Mouse (Mus musculus) forebrain, embryonic 13.5 days (tissue): Measurements from ENCODE around the gene Arpc2. TPM values are rescaled to one million over a fixed set of nuclear protein-coding genes. Genes with fewer than 3 reads are reported as not detected.

Experiments
- ATAC-seq: fragments of 200-750 bp; cut with Nextera tagmentation; 2 replicates; pipeline ENCODE4 v1.8.0; 2017
- H3K27ac ChIP-seq: fragments of 300-500 bp; sonication (generic); 2 replicates; pipeline ENCODE4 v1.5.1; 2015; ENCODE audit warnings: inconsistent platforms, mild to moderate bottlenecking, moderate library complexity
- H3K27me3 ChIP-seq: fragments of 300-500 bp; sonication (generic); 2 replicates; pipeline ENCODE4 v1.6.1; 2015; ENCODE audit warnings: mild to moderate bottlenecking, inconsistent platforms
- H3K36me3 ChIP-seq: fragments of 300-500 bp; sonication (generic); 2 replicates; pipeline ENCODE4 v1.6.1; 2015; ENCODE audit warnings: mild to moderate bottlenecking, inconsistent platforms; ENCODE audit not compliant: poor library complexity, severe bottlenecking
- H3K4me1 ChIP-seq: fragments of 300-500 bp; sonication (generic); 2 replicates; pipeline ENCODE4 v1.6.1; 2015; ENCODE audit warnings: inconsistent platforms
- H3K4me2 ChIP-seq: fragments of 300-500 bp; sonication (generic); 2 replicates; pipeline ENCODE4 v1.6.1; 2015; ENCODE audit warnings: inconsistent platforms, mild to moderate bottlenecking, moderate library complexity
- H3K4me3 ChIP-seq: fragments of 300-500 bp; sonication (generic); 2 replicates; pipeline ENCODE4 v1.5.1; 2015; ENCODE audit warnings: mild to moderate bottlenecking, inconsistent platforms
- H3K9ac ChIP-seq: fragments of 300-500 bp; sonication (generic); 2 replicates; pipeline ENCODE4 v1.6.1; 2015; ENCODE audit warnings: mild to moderate bottlenecking, inconsistent platforms
- H3K9me3 ChIP-seq: fragments of 300-500 bp; sonication (generic); replicated peaks from 2 replicates; pipeline ENCODE4 v1.6.1; 2016; ENCODE audit warnings: inconsistent platforms
- WGBS: fragments of 180-500 bp; shearing (Covaris S2); methylation state at CpG from one replicate; pipeline ENCODE4 v1.1.7; 2015; 5-methylcytosine and 5-hydroxymethylcytosine counted together
- polyA plus RNA-seq: library from polyadenylated mRNA; unstranded; fragments of >200 nt; fragmentation: Nextera tagmentation; extraction: Ambion mirVana; gene quantifications from 2 replicates; pipeline ENCODE4 v1.2.1, GENCODE M21; 2015

Gene Arpc2
- polyA plus RNA-seq, 1 experiment from 2014 or later: 367 TPM

DNA sequence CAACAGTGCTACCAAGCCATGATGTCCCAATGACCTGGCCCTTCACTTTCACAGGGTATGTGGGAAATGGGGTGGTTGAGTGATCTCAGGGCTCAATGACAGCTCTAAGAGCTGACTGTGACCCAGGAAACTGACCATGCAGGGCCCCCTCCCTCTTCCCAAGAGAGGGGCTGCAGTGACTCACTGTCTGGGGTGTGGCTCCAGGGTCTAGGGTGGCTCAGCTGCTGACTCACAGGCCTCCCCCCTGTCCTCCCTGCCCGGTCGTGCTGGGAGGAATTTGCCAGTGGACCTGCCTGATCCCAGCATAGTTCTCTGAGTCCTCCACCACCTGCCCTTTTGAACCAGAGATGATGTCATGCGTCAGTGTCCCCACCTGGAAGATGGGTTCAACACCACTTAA, 61.4 kb downstream of the Arpc2 start:
- WGBS: 80% methylated on average over 3 of the region's 3 CpGs
- Histone ChIP-seq H3K4me2 (no peak overlapping the region), H3K4me1 (peaks cover 19% of the 10 kb centered on the region), H3K36me3 (peaks cover 13% of the 10 kb centered on the region; the same call in 1 of the 2 replicates), H3K27ac (no peak overlapping the region; the same call in 1 of the 2 replicates), H3K9me3 (no peaks in the 10 kb centered on the region), H3K27me3 (no peaks in the 10 kb centered on the region), H3K9ac (no peak overlapping the region), H3K4me3 (no peak overlapping the region)
- ATAC-seq: no peak

DNA sequence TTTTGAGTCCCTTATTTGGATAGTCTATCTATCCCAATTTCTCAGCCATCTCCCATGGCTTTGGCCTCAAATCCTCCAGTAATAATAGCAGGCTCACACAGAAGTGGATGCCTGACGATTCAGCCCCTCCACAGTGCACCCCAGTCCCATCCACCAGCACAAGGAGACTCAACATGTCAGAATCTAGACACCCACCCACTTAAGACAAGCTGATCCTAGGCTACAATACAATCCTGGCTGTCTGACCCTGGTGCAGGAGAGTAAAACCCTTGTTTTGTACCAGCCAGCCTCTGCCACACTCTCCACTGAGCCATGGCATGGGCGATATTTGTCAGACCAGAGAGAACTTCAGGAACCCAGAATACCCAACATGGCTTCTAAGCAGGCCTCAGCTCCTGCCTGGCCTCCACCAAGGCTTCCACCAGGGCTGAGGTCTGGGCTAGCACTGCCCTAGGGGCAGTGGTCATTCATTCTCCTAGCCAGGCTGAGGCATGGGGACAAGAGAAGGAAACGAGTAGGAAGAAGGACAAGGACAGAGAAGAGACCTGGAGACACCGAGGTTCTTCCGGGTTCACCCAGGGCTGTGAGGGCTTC, 62.4 kb downstream of the Arpc2 start:
- no peak for ATAC-seq
- peaks cover 5% of the 10 kb centered on the region; the same call in 1 of the 2 replicates for H3K27me3 ChIP-seq
- no peaks in the 10 kb centered on the region for H3K9me3 ChIP-seq
- 88% methylated on average over 5 of the region's 5 CpGs for WGBS
- no peak overlapping the region for H3K4me3 ChIP-seq
- H3K4me1 ChIP-seq: peaks cover 19% of the 10 kb centered on the region
- no peak overlapping the region for H3K4me2 ChIP-seq
- no peak overlapping the region for H3K27ac ChIP-seq
- 0 out of 2 replicates have a peak, but pooled peaks cover 7% of the 10 kb centered on the region for H3K36me3 ChIP-seq
- H3K9ac ChIP-seq: no peak overlapping the region

DNA sequence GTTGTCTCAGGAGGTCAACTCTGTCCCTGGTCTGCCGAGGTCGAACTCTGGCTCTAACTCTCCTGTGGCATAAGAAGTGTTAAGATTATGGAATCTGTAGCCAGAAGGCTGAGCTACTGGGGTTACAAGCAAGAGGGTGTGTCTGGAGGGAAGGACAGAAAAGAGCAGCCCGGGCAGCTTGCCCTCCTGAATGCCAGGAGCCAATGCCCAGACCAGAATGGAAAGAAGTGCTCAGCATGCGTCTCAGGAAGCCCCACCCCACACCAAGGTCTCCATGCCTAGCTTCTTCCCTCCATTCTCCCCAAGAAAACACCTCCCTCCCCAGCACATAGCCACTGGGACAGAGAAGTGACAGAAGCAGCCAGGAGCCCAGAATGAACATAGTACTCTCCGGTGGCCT, 63.1 kb downstream of the Arpc2 start:
- no peak overlapping the region for H3K4me3 ChIP-seq
- H3K9ac ChIP-seq: no peak overlapping the region
- H3K4me1 ChIP-seq: peaks cover 27% of the 10 kb centered on the region
- 0 out of 2 replicates have a peak, but pooled peaks cover 7% of the 10 kb centered on the region for H3K36me3 ChIP-seq
- no peak for ATAC-seq
- H3K4me2 ChIP-seq: no peak overlapping the region
- no peaks in the 10 kb centered on the region for H3K9me3 ChIP-seq
- H3K27ac ChIP-seq: no peak overlapping the region
- 75% methylated on average over 5 of the region's 5 CpGs for WGBS
- H3K27me3 ChIP-seq: peaks cover 12% of the 10 kb centered on the region

DNA sequence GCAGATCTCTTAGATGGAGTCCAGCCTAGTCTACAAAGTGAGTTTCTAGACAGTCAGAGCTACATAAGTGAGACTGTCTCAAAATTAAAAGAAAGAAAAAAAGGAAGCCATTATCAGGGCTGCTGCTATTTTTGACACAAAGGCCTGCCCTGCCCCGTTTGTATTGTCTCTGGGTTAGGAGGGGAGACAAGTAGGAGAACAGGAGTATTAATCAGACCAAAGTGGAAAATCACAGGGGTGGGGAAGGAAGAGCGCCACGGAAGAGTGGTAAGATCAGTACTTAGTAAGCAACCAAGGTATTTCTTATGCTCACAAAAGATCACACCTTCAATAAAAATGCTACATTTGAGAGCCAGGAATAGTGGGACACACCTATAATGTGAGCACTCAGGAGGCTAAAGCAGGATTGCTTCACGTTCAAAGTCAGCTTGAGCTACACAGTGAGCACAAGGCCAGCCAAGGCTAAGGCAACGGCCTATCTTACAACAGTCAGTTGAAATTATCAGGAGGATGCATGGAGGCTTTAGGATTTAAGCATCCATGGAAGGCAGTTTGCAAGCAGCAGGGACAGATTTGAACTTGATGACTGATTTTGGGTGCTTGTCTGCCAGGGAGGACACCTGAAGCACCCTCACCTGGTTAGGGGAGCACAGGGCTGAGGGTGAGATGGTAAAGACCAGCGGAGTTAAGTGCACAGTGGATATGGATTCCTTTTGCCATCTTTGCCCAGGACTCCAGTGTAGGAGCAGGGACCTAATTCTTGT, 64.6 kb downstream of the Arpc2 start:
- Histone ChIP-seq H3K4me2 (no peak overlapping the region), H3K9me3 (no peaks in the 10 kb centered on the region), H3K27me3 (peaks cover 21% of the 10 kb centered on the region), H3K4me3 (no peak overlapping the region), H3K4me1 (peaks cover 25% of the 10 kb centered on the region), H3K9ac (no peak overlapping the region), H3K27ac (no peak overlapping the region), H3K36me3 (0 out of 2 replicates have a peak, but pooled peaks cover 7% of the 10 kb centered on the region)
- no peak for ATAC-seq
- WGBS: 83% methylated on average over 6 of the region's 6 CpGs

DNA sequence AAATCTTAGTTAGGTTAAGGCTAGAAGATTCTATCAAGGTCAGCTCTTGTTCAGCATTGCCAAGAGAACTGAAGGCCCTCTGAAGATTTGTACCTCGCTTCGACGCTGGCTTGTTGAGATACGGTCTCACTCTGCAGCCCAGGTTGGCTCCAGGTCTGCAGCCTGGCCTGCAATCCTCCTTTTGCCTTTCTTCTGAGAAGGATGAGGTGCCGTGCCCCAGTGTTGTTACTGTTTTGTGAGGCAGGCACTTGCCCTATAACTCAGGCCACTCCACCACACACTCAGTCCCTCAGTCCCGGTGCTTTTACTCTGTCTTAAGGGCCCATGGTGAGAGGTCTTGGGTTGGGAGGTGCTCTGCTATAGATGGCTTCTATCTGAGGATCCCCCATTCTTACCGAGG, 66.3 kb downstream of the Arpc2 start:
- no peak overlapping the region for H3K9ac ChIP-seq
- 89% methylated on average over 7 of the region's 7 CpGs for WGBS
- no peak for ATAC-seq

DNA sequence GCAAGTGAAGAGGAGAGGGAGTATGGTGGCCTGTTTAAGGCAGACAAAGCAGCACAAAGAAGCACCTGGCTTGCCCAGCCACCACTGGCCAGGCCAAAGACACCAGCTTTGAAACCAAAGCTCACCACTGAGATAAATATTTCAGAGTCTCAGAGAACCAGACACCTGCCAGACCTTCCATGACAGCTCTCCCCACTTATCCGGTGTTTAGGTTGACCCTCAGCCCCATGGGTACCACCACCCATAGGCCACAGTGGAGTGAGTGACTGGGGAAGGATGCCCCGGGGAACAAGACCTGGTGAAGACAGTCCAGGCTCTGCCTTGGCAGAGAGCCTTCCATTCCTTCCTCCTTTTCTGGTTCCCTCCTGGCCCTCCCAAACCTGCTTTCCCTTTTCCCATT, 67.0 kb downstream of the Arpc2 start:
- Histone ChIP-seq H3K27me3 (peaks cover 21% of the 10 kb centered on the region), H3K9ac (no peak overlapping the region), H3K4me3 (no peak overlapping the region), H3K9me3 (no peaks in the 10 kb centered on the region), H3K4me1 (peaks cover 12% of the 10 kb centered on the region), H3K36me3 (no peaks in the 10 kb centered on the region), H3K4me2 (no peak overlapping the region), H3K27ac (no peak overlapping the region)
- no peak for ATAC-seq
- 80% methylated on average over 2 of the region's 2 CpGs for WGBS

More for the DNA sequence above, 66.3 kb downstream of the Arpc2 start:
- Histone ChIP-seq H3K9me3 (no peaks in the 10 kb centered on the region), H3K27ac (no peak overlapping the region), H3K36me3 (no peaks in the 10 kb centered on the region), H3K4me1 (peaks cover 12% of the 10 kb centered on the region), H3K27me3 (peaks cover 21% of the 10 kb centered on the region), H3K4me3 (no peak overlapping the region), H3K4me2 (no peak overlapping the region)

DNA sequence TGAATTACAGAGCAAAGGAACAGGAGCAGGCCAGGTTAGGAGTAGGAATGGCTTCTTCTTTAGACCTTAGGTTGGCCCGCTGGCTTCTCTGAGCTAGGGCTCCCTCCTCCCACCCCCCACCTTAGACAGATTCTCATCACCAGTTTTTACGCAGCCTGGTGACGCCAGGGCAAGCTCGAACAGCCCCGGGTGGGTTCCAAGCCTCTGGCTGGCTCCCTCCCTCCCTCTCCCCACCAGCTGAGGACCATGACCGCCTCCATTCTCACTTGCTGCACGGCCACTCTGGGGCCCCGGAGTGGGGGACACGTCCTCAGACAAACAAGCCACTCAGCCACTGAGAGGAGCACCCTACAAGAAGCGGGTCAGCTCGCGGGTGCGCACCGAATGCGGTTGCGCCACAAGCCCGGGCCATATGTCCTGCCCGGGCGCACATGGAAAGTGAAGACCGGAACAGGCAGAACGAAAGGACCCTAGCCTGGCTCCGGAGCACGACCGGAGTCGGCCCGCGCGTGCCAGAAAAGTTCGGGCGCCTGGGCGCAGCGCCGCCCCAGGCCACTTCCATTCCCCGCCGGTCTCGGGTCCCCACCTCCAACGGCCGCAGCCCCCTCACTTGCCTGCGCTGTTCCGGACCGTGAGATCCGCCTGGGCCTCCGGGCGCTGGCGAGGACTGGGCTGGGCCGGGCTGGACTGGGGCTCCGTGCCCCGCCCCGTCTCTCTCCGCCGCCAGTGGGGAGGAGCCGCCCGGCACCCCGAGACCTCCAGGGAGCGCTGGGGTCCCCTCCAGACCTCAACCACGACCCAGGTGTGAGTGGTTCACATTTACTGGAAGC, 67.8 kb downstream of the Arpc2 start:
- WGBS: under 1% methylated on average over 53 of the region's 56 CpGs
- Histone ChIP-seq H3K4me2 (peak overlapping the region; percentile 69), H3K36me3 (no peaks in the 10 kb centered on the region), H3K27me3 (peaks cover 21% of the 10 kb centered on the region), H3K4me1 (peaks cover 12% of the 10 kb centered on the region), H3K9ac (peak overlapping the region; percentile 62), H3K4me3 (peak overlapping the region; percentile 46), H3K27ac (no peak overlapping the region), H3K9me3 (no peaks in the 10 kb centered on the region)
- ATAC-seq: peak; percentile 78

DNA sequence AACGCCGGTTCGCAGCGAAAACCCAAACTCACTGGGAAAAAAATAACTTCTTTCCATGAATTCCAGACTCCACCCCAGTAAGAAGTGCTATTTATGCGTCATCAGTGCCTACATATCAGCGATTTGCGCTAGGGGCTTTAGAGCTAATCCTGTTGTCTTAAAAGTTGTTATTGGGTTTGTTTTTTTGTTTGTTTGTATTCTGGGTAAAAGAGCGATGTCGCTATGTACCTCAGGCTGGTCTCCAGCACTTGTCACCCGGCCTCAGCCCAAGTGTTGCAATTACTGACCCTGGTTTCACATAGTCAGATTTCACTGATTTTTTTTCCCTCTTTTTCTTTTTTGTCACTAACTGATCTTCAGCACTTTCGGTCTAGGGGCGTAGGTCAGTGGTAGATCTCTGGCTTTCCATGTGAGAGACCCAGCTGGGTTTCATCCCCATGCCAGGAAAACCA, 68.5 kb downstream of the Arpc2 start:
- H3K4me1 ChIP-seq: peaks cover 12% of the 10 kb centered on the region
- WGBS: 12% methylated on average over 12 of the region's 12 CpGs
- no peaks in the 10 kb centered on the region for H3K36me3 ChIP-seq
- no peak for ATAC-seq
- H3K4me2 ChIP-seq: peak overlapping the region; percentile 69
- H3K27me3 ChIP-seq: peaks cover 21% of the 10 kb centered on the region
- peak overlapping the region; percentile 62; the same call in 1 of the 2 replicates for H3K9ac ChIP-seq
- no peaks in the 10 kb centered on the region for H3K9me3 ChIP-seq
- no peak overlapping the region for H3K27ac ChIP-seq
- peak overlapping the region; percentile 46 for H3K4me3 ChIP-seq

DNA sequence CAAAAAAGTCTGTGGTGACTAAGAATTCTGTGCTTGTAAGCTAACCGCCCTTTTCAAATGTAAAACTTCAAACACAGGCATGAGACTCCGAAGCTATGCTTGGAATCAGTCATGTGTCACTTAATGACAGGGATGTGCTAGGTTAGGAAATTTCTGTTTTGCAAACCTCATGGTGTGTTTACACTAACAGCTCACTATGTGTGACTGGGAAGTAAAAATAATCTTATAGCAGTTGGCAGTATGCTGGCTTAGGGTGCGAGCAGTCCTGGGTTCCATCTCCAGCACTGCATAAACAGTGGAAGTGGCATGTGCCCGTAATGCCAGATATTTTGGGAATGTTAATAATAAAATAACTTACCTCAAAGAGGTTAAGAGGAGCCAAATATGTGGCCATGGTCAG, 69.1 kb downstream of the Arpc2 start:
- Histone ChIP-seq H3K4me1 (peaks cover 12% of the 10 kb centered on the region), H3K4me2 (no peak overlapping the region)
- WGBS: 78% methylated on average over 4 of the region's 4 CpGs

DNA sequence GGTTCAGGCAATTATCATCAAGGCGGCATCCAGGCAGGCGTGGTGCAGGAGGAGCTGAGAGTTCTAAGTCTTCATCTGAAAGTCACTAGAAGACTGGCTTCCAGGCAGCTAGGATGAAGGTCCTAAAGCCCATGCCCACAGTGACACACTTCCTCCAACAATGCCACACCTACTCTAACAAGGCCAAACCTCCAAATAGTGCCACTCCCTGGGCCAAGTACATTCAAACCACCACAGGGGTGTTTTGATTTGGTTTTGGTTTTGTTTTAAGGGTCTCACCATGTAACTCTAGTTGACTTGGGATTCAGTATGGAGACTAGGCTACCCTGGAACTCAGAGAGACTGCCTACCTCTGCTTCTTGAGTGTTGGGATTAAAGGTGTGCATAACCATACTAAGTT, 69.6 kb downstream of the Arpc2 start, which contains the start of gene Tmbim1:
Tmbim1 (minus strand) TSS at position 101 of the 400 bp plus-strand sequence.
- Histone ChIP-seq H3K36me3 (no peaks in the 10 kb centered on the region), H3K27ac (no peak within 1 kb of the TSS), H3K4me2 (peak within 1 kb of the TSS; percentile 69), H3K27me3 (peaks cover 21% of the 10 kb centered on the region), H3K9ac (no peak within 1 kb of the TSS), H3K4me3 (0 out of 2 replicates have a peak within 1 kb of the TSS, but pooled peaks have one; percentile 46), H3K9me3 (no peaks in the 10 kb centered on the region), H3K4me1 (peaks cover 12% of the 10 kb centered on the region)
- no peak for ATAC-seq
- 84% methylated on average over 2 of the region's 2 CpGs for WGBS

More for the DNA sequence above, 69.1 kb downstream of the Arpc2 start:
- Histone ChIP-seq H3K9me3 (no peaks in the 10 kb centered on the region), H3K36me3 (no peaks in the 10 kb centered on the region), H3K9ac (no peak overlapping the region), H3K27ac (no peak overlapping the region), H3K4me3 (no peak overlapping the region), H3K27me3 (peaks cover 21% of the 10 kb centered on the region)
- no peak for ATAC-seq

DNA sequence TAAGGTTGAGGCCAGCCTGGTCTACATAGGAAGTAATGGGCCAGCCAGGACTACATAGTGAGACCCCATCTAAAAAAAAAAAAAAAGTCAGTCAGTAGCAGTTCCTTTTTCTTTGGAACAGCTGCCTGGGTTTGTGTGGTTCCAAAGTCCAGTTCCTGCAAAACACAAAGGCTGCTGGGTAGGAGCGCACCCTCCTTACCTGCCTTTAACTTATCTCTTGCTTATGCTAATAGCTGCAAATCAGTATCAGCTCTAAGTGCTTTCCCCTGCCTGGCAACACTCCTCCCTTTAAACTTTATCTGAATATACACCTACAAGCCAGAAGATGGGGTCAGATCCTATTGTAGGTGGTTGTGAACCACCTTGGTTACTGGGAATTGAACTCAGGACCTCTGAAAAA, 71.3 kb downstream of the Arpc2 start:
- Histone ChIP-seq H3K4me3 (no peak overlapping the region), H3K9ac (no peak overlapping the region), H3K4me2 (no peak overlapping the region), H3K4me1 (peaks cover 12% of the 10 kb centered on the region), H3K9me3 (no peaks in the 10 kb centered on the region), H3K36me3 (no peaks in the 10 kb centered on the region), H3K27ac (no peak overlapping the region), H3K27me3 (peaks cover 21% of the 10 kb centered on the region)
- 97% methylated on average over 1 of the region's 1 CpGs for WGBS
- no peak for ATAC-seq
